Mouse (Mus musculus) inflammation-experienced regulatory T-cells (primary cell): Measurements from ENCODE around the gene Dmgdh. TPM values are rescaled to one million over a fixed set of nuclear protein-coding genes. Genes with fewer than 3 reads are reported as not detected.

Source experiments
- polyA plus RNA-seq, 2 experiments: library from polyadenylated mRNA; unstranded; fragments of 100-300 nt; shearing (Covaris generic); gene quantifications; one replicate each; pipeline ENCODE4 v1.2.1; 2017

The Dmgdh gene
- 1 to 10 TPM in 1 of 2 experiments, under 1 TPM in 1; 0.63 to 1.6 TPM for polyA plus RNA-seq

DNA sequence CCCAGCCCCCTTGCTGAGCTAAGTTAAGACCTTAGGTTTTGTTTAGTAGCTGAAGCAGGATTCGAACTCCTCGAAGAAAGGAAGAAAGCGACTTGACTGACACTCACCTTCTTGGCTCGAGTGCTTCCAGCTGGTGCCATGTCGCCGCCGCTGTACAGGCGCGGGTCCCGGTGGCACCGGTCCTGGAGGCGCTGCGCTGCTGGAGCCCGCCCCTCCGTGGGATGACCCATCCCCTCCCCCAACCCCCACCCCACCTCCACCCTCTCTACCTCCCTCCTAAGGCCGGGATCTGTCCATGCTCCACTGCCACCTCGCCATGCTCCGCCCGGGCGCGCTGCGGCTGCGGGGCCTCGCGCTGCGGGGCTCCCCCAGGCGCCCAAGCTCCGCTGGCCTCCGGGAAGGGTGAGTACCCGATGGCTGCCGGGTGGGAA lies at the start of gene Dmgdh, which contains the start of gene Bhmt2:
Dmgdh (plus strand) TSS at position 303 of the 431 bp plus-strand sequence.
Bhmt2 (minus strand) TSS at position 172 of the 431 bp plus-strand sequence.

DNA sequence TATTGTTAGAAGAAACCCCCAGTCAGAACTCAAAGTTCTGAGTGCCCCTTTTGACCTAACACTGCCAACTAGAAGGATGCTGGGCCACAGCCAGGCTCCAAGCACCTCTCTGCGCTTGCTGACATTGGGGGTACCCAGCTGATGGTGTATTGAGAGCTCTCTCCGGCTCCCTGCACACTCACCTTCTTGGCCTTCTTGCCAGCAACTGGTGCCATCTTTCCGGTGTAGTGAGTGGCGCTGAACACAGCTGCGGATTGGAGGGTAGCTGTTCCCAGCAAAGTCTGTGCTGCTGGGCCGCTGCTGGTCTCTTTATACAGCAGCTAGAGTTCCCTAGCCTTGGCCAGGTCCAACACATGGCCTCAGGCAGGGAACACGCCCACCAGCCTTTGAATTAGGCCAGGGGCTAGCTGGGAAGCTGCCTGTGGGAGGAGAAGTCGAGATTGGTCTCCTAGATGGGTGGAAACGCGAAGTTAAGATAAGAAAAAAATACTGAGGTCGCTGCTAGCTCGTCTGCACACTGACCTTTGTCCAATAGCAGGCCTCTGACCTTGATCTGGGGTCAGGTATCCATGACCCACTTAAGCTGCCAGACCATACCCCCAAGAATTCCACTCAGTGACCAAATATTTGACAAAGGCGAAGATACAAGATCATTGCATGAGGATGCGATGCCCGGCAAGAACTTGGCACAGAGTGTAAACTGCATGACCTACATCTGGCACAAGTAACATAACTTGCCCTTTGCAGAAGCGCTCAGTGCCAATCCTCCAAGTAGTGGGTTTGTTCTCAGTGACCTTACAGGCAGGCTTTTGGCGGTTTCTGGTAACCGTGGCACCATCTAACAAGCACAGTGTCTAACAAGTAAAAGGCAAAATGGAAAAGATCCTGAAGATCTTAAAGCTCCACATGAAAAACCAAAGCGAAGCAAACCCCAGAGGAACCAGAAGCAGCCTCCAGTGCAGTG lies 36.7 kb upstream of the Dmgdh start, which contains the start of gene Bhmt:
Bhmt (minus strand) TSS at position 680 of the 964 bp plus-strand sequence.

DNA sequence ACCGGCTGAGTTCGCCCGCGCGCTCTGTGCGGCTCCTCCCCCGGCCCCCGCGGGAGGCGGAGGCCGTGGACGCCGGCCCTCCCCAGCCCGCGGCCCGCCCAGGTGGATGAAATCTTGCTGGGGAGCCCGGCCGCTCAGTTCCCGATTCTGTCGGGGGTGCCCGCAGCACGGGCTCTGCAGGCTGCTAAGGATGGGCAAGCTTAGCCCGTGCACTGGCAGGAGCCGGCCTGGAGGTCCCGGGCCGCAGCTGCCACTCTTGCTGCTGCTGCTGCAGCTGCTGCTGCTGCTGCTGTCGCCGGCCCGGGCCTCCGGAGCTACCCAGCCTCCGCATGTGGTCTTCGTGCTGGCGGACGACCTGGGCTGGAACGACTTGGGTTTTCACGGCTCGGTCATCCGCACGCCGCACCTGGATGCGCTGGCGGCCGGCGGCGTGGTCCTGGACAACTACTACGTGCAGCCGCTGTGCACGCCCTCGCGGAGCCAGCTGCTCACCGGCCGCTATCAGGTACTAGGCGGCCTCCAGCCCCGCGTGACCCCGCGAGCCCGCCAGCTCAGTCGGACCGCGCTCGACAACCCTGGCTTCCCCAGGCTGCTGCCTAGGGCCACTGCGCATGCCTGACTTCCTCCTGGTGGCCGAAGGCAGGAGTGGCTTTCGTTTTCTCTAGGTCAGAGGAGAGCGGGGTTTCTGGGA lies 97.5 kb downstream of the Dmgdh start, which contains the start of gene Arsb:
Arsb (plus strand) TSS at position 43 of the 691 bp plus-strand sequence.

Other genes starting within 250 kb of the Dmgdh start
- 10 to 100 TPM; 15.8 to 19.2 TPM for gene Jmy, start 174.6 kb upstream of the Dmgdh start, polyA plus RNA-seq
- under 1 TPM; 0.34 to 0.82 TPM for gene Bhmt, start 36.5 kb upstream of the Dmgdh start, polyA plus RNA-seq
- 1 to 10 TPM in 1 of 2 experiments, not detected in 1; 1.4 TPM for gene Bhmt2, start 131 bp upstream of the Dmgdh start, polyA plus RNA-seq
- gene Arsb, start 97.2 kb downstream of the Dmgdh start, polyA plus RNA-seq = 10 to 100 TPM; 18.9 to 21.3 TPM